8 mouse cellular contexts compared by ENCODE assay signal in the genomic region with DNA sequence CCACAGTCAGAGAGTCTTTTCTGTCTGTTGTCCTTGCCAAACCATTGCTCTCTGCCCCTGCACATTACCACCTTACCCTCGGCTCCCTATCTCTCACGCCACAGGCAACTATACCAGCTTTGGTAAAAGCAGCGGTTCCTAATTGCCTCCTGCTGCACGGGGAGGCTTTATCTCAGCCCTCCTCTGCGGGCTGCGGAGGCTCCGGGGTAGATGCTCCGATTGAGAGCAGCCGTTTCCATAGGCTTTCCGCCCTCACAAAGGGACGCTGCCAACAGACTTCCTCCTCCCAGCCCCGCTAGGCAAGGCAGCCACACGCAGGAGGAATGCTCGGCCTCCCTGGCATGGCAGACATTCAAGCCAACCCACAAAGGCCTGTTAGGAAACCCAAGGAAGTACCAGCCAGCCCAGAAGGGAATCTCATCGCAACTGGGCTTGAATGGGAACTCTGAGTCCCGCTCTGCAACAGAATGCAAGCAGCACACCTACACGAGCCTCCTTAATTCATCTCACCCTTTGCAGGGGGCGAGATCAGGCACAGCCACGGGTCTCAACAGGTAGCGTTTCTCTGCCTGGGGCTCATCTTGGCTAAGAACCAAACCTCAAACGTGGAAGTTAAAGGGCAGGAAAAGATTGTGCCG.
DNase-seq lines count a peak whose midpoint lies in the region; ATAC-seq and TF ChIP-seq lines count a peak whose summit lies in the region.

No protein-coding gene starts in this region.

- peak overlapping the region; percentile 53 for H3K4me2 ChIP-seq in forebrain, embryonic 13.5 days
- peak overlapping the region; percentile 37 for H3K4me2 ChIP-seq in hindbrain, embryonic 13.5 days
- H3K4me2 ChIP-seq in lung, postnatal 0 days (replicated peaks; ENCODE audit: low read depth, low read length), result peak overlapping the region; percentile 12; the same call in 1 of the 2 replicates

- ATAC-seq in forebrain, embryonic 13.5 days, result peak; percentile 59
- ATAC-seq in hindbrain, embryonic 13.5 days (ENCODE audit: low FRiP score), result no peak
- ATAC-seq in lung, postnatal 0 days, result peak; percentile 62

- no peaks in the 10 kb centered on the region for H3K9me3 ChIP-seq in forebrain, embryonic 13.5 days (replicated peaks)
- H3K9me3 ChIP-seq in hindbrain, embryonic 13.5 days, result no peaks in the 10 kb centered on the region
- no peaks in the 10 kb centered on the region for H3K9me3 ChIP-seq in lung, postnatal 0 days (ENCODE audit: low read length)

- no peak overlapping the region for H3K27ac ChIP-seq in bone marrow macrophage, adult 2 months (ENCODE audit: insufficient read depth, low read depth, low read length)
- 0 out of 2 replicates have a peak overlapping the region, but pooled peaks have one; percentile 32 for H3K27ac ChIP-seq in forebrain, embryonic 13.5 days
- H3K27ac ChIP-seq in hindbrain, embryonic 13.5 days, result no peak overlapping the region
- H3K27ac ChIP-seq in lung, postnatal 0 days (ENCODE audit: low read length), result no peak overlapping the region

- no peak for TF ChIP-seq CTCF in bone marrow macrophage, adult 2 months (IDR thresholded peaks at IDR 0.05; ENCODE audit: low read depth, low read length)
- no peak for TF ChIP-seq CTCF in lung, postnatal 0 days (IDR thresholded peaks at IDR 0.05)

- H3K4me3 ChIP-seq in bone marrow macrophage, adult 2 months (ENCODE audit: insufficient read depth, low read length), result peak overlapping the region; percentile 3; the same call in 1 of the 2 replicates
- peak overlapping the region; percentile 18 for H3K4me3 ChIP-seq in forebrain, embryonic 13.5 days
- no peak overlapping the region for H3K4me3 ChIP-seq in hindbrain, embryonic 13.5 days
- no peak overlapping the region for H3K4me3 ChIP-seq in lung, postnatal 0 days (ENCODE audit: low read depth, low read length)

- H3K36me3 ChIP-seq in forebrain, embryonic 13.5 days (ENCODE audit: poor library complexity, severe bottlenecking), result no peaks in the 10 kb centered on the region
- H3K36me3 ChIP-seq in hindbrain, embryonic 13.5 days, result no peaks in the 10 kb centered on the region
- H3K36me3 ChIP-seq in lung, postnatal 0 days (ENCODE audit: insufficient read depth, low read length), result no peaks in the 10 kb centered on the region

- 3% methylated on average over 22 of the region's 22 CpGs for WGBS in forebrain, embryonic 13.5 days
- WGBS in hindbrain, embryonic 13.5 days, result 7% methylated on average over 22 of the region's 22 CpGs
- WGBS in lung, postnatal 0 days, result 9% methylated on average over 22 of the region's 22 CpGs

- peak; percentile 80 for DNase-seq in 3134 (ENCODE audit: extremely low read depth, insufficient read length, low spot score)
- DNase-seq in left cerebral cortex, adult 11 months (ENCODE audit: low spot score), result peak; percentile 58
- peak; percentile 57 for DNase-seq in lung, postnatal 0 days (ENCODE audit: low spot score)
- peak; percentile 81 to 83 for DNase-seq in right cerebral cortex, adult 2 months (ENCODE audit: low spot score in 2 of 2)
- DNase-seq in T-cell, adult 2 months (ENCODE audit: low spot score), result no peak

- peaks cover 19% of the 10 kb centered on the region for H3K27me3 ChIP-seq in forebrain, embryonic 13.5 days
- H3K27me3 ChIP-seq in hindbrain, embryonic 13.5 days, result peaks cover 43% of the 10 kb centered on the region
- no peaks in the 10 kb centered on the region for H3K27me3 ChIP-seq in lung, postnatal 0 days (replicated peaks; ENCODE audit: insufficient read depth, low read length)

- H3K9ac ChIP-seq in forebrain, embryonic 13.5 days, result peak overlapping the region; percentile 53
- H3K9ac ChIP-seq in hindbrain, embryonic 13.5 days, result peak overlapping the region; percentile 44
- no peak overlapping the region for H3K9ac ChIP-seq in lung, postnatal 0 days (replicated peaks; ENCODE audit: low read depth)

- TF ChIP-seq POLR2A in bone marrow macrophage, adult 2 months (IDR thresholded peaks at IDR 0.05; ENCODE audit: borderline replicate concordance, low read depth, low read length), result no peak

- no peak for TF ChIP-seq EP300 in lung, postnatal 0 days (IDR thresholded peaks at IDR 0.05)

- H3K4me1 ChIP-seq in bone marrow macrophage, adult 2 months (ENCODE audit: control insufficient read depth, insufficient read depth, low read length), result peaks cover 16% of the 10 kb centered on the region
- peaks cover 13% of the 10 kb centered on the region for H3K4me1 ChIP-seq in forebrain, embryonic 13.5 days
- H3K4me1 ChIP-seq in hindbrain, embryonic 13.5 days (replicated peaks), result peaks cover 16% of the 10 kb centered on the region
- H3K4me1 ChIP-seq in lung, postnatal 0 days (ENCODE audit: insufficient read depth, low read depth, low read length), result peaks cover 10% of the 10 kb centered on the region; the same call in 1 of the 2 replicates

Comparison
In these comparisons a context has a peak if more than half of its experiments do, and no peak if none do; other contexts are left out.
1. H3K4me3 ChIP-seq: peak in bone marrow macrophage, adult 2 months (single experiment) and forebrain, embryonic 13.5 days (single experiment); none in hindbrain, embryonic 13.5 days (single experiment) and lung, postnatal 0 days (single experiment).
2. Peak in every context shown above with its lines, with median percentiles within 50 percentile points of each other: H3K4me2 ChIP-seq.